Mouse (Mus musculus) kidney, embryonic 15.5 days (tissue): Measurements from ENCODE around the gene Lpp. TPM values are rescaled to one million over a fixed set of nuclear protein-coding genes. Genes with fewer than 3 reads are reported as not detected.

ENCODE experiments used
- ATAC-seq: fragments of 200-750 bp; cut with Nextera tagmentation; replicated peaks from 2 replicates; pipeline ENCODE4 v1.8.0; 2017; ENCODE audit warnings: moderate TSS enrichment; ENCODE audit not compliant: low FRiP score
- H3K27ac ChIP-seq: fragments of 300-500 bp; sonication (generic); 2 replicates; pipeline ENCODE4 v1.5.1; 2015; ENCODE audit warnings: mild to moderate bottlenecking, inconsistent platforms
- H3K27me3 ChIP-seq: fragments of 300-500 bp; sonication (generic); 2 replicates; pipeline ENCODE4 v1.6.1; 2015; ENCODE audit warnings: inconsistent platforms
- H3K36me3 ChIP-seq: fragments of 300-500 bp; sonication (generic); 2 replicates; pipeline ENCODE4 v1.6.1; 2015; ENCODE audit warnings: inconsistent platforms
- H3K4me1 ChIP-seq: fragments of 300-500 bp; sonication (generic); 2 replicates; pipeline ENCODE4 v1.6.1; 2015; ENCODE audit warnings: inconsistent platforms
- H3K4me2 ChIP-seq: fragments of 300-500 bp; sonication (generic); 2 replicates; pipeline ENCODE4 v1.6.1; 2015; ENCODE audit warnings: moderate library complexity, mild to moderate bottlenecking, inconsistent platforms
- H3K4me3 ChIP-seq: fragments of 300-500 bp; sonication (generic); replicated peaks from 2 replicates; pipeline ENCODE4 v1.5.1; 2015; ENCODE audit warnings: mild to moderate bottlenecking, inconsistent platforms
- H3K9ac ChIP-seq: fragments of 300-500 bp; sonication (generic); 2 replicates; pipeline ENCODE4 v1.6.1; 2015; ENCODE audit warnings: mild to moderate bottlenecking, inconsistent platforms
- H3K9me3 ChIP-seq: fragments of 300-500 bp; sonication (generic); replicated peaks from 2 replicates; pipeline ENCODE4 v1.6.1; 2016; ENCODE audit warnings: inconsistent platforms
- WGBS: fragments of 180-500 bp; shearing (Covaris S2); methylation state at CpG from one replicate; pipeline ENCODE4 v1.1.7; 2015; ENCODE audit warnings: mixed read lengths; 5-methylcytosine and 5-hydroxymethylcytosine counted together
- polyA plus RNA-seq: library from polyadenylated mRNA; unstranded; fragments of >200 nt; fragmentation: Nextera tagmentation; extraction: Ambion mirVana; gene quantifications from 2 replicates; pipeline ENCODE4 v1.2.1, GENCODE M21; 2015

The Lpp gene
- polyA plus RNA-seq, 1 experiment from 2014 or later, result 58.6 TPM

GRCm38 (mm10) chr16:24402801-24403200, 9.5 kb downstream of the Lpp start:
- ATAC-seq, result no peak
- no peak overlapping the region for H3K4me2 ChIP-seq
- H3K36me3 ChIP-seq, result peaks cover 36% of the 10 kb centered on the region
- no peak overlapping the region for H3K27ac ChIP-seq
- 90% methylated on average over 4 of the region's 4 CpGs for WGBS
- H3K4me1 ChIP-seq, result peaks cover 43% of the 10 kb centered on the region
- no peak overlapping the region for H3K4me3 ChIP-seq
- H3K9ac ChIP-seq, result no peak overlapping the region
- H3K9me3 ChIP-seq, result peaks cover 7% of the 10 kb centered on the region; the same call in 1 of the 2 replicates
- H3K27me3 ChIP-seq, result no peaks in the 10 kb centered on the region

- Histone ChIP-seq H3K4me2 (no peak overlapping the region), H3K4me1 (peaks cover 32% of the 10 kb centered on the region), H3K27me3 (no peaks in the 10 kb centered on the region), H3K9me3 (peaks cover 7% of the 10 kb centered on the region; the same call in 1 of the 2 replicates), H3K4me3 (no peak overlapping the region), H3K9ac (no peak overlapping the region), H3K36me3 (peaks cover 36% of the 10 kb centered on the region), H3K27ac (peak overlapping the region; percentile 50)
- WGBS, result 73% methylated on average over 8 of the region's 8 CpGs
- no peak for ATAC-seq
These were observed 10.6 kb downstream of the Lpp start for GRCm38 (mm10) chr16:24403733-24404380.

GRCm38 (mm10) chr16:24406521-24406920, 13.2 kb downstream of the Lpp start:
- ATAC-seq, result no peak
- 91% methylated on average over 2 of the region's 2 CpGs for WGBS
- Histone ChIP-seq H3K27ac (no peak overlapping the region), H3K36me3 (peaks cover 41% of the 10 kb centered on the region), H3K4me1 (peaks cover 19% of the 10 kb centered on the region), H3K4me3 (no peak overlapping the region), H3K27me3 (no peaks in the 10 kb centered on the region), H3K4me2 (no peak overlapping the region), H3K9me3 (peaks cover 7% of the 10 kb centered on the region; the same call in 1 of the 2 replicates), H3K9ac (no peak overlapping the region)

- Histone ChIP-seq H3K9me3 (peaks cover 7% of the 10 kb centered on the region; the same call in 1 of the 2 replicates), H3K4me3 (no peak overlapping the region), H3K27ac (no peak overlapping the region), H3K4me2 (no peak overlapping the region), H3K9ac (no peak overlapping the region), H3K36me3 (peaks cover 22% of the 10 kb centered on the region), H3K27me3 (no peaks in the 10 kb centered on the region), H3K4me1 (peaks cover 5% of the 10 kb centered on the region; the same call in 1 of the 2 replicates)
- 87% methylated on average over 6 of the region's 6 CpGs for WGBS
- no peak for ATAC-seq
These were observed 18.0 kb downstream of the Lpp start for GRCm38 (mm10) chr16:24411281-24411680.

GRCm38 (mm10) chr16:24412193-24412592, 18.9 kb downstream of the Lpp start:
- Histone ChIP-seq H3K36me3 (peaks cover 14% of the 10 kb centered on the region; the same call in 1 of the 2 replicates), H3K9me3 (no peaks in the 10 kb centered on the region), H3K27ac (no peak overlapping the region), H3K4me2 (no peak overlapping the region), H3K9ac (no peak overlapping the region), H3K4me1 (peaks cover 5% of the 10 kb centered on the region; the same call in 1 of the 2 replicates), H3K27me3 (no peaks in the 10 kb centered on the region), H3K4me3 (no peak overlapping the region)
- 89% methylated on average over 5 of the region's 5 CpGs for WGBS
- ATAC-seq, result no peak

GRCm38 (mm10) chr16:24413059-24413458, 19.8 kb downstream of the Lpp start:
- no peak for ATAC-seq
- H3K4me3 ChIP-seq, result no peak overlapping the region
- no peak overlapping the region for H3K27ac ChIP-seq
- H3K4me2 ChIP-seq, result no peak overlapping the region
- 79% methylated on average over 4 of the region's 4 CpGs for WGBS
- H3K9ac ChIP-seq, result no peak overlapping the region
- peaks cover 19% of the 10 kb centered on the region; the same call in 1 of the 2 replicates for H3K36me3 ChIP-seq
- no peaks in the 10 kb centered on the region for H3K27me3 ChIP-seq
- peaks cover 8% of the 10 kb centered on the region; the same call in 1 of the 2 replicates for H3K4me1 ChIP-seq
- H3K9me3 ChIP-seq, result no peaks in the 10 kb centered on the region

- 80% methylated on average over 4 of the region's 4 CpGs for WGBS
These were observed 24.7 kb downstream of the Lpp start for GRCm38 (mm10) chr16:24418022-24418421.

GRCm38 (mm10) chr16:24420603-24421120, 27.4 kb downstream of the Lpp start:
- Histone ChIP-seq H3K27ac (no peak overlapping the region), H3K36me3 (peaks cover 13% of the 10 kb centered on the region; the same call in 1 of the 2 replicates), H3K4me3 (no peak overlapping the region), H3K4me2 (no peak overlapping the region), H3K27me3 (no peaks in the 10 kb centered on the region), H3K4me1 (peaks cover 15% of the 10 kb centered on the region), H3K9me3 (no peaks in the 10 kb centered on the region), H3K9ac (no peak overlapping the region)
- ATAC-seq, result no peak
- WGBS, result 66% methylated on average over 5 of the region's 5 CpGs

More at GRCm38 (mm10) chr16:24418022-24418421, 24.7 kb downstream of the Lpp start:
- H3K4me3 ChIP-seq, result no peak overlapping the region
- no peak for ATAC-seq
- H3K4me1 ChIP-seq, result 0 out of 2 replicates have a peak, but pooled peaks cover 3% of the 10 kb centered on the region
- no peaks in the 10 kb centered on the region for H3K27me3 ChIP-seq
- H3K9ac ChIP-seq, result no peak overlapping the region
- H3K9me3 ChIP-seq, result no peaks in the 10 kb centered on the region
- no peak overlapping the region for H3K27ac ChIP-seq
- H3K36me3 ChIP-seq, result peaks cover 20% of the 10 kb centered on the region; the same call in 1 of the 2 replicates
- no peak overlapping the region for H3K4me2 ChIP-seq

- Histone ChIP-seq H3K4me3 (no peak overlapping the region), H3K27ac (no peak overlapping the region), H3K9ac (no peak overlapping the region), H3K4me1 (peaks cover 18% of the 10 kb centered on the region), H3K4me2 (no peak overlapping the region), H3K27me3 (no peaks in the 10 kb centered on the region), H3K9me3 (no peaks in the 10 kb centered on the region), H3K36me3 (peaks cover 10% of the 10 kb centered on the region; the same call in 1 of the 2 replicates)
- ATAC-seq, result no peak
- 76% methylated on average over 4 of the region's 4 CpGs for WGBS
These were observed 28.5 kb downstream of the Lpp start for GRCm38 (mm10) chr16:24421687-24422418.

GRCm38 (mm10) chr16:24423196-24423595, 29.9 kb downstream of the Lpp start:
- WGBS, result 88% methylated on average over 4 of the region's 4 CpGs
- ATAC-seq, result no peak

GRCm38 (mm10) chr16:24423751-24424150, 30.4 kb downstream of the Lpp start:
- Histone ChIP-seq H3K27me3 (no peaks in the 10 kb centered on the region), H3K4me1 (peaks cover 21% of the 10 kb centered on the region), H3K36me3 (no peaks in the 10 kb centered on the region), H3K27ac (no peak overlapping the region), H3K9ac (no peak overlapping the region), H3K4me3 (no peak overlapping the region), H3K4me2 (no peak overlapping the region), H3K9me3 (no peaks in the 10 kb centered on the region)
- ATAC-seq, result no peak
- WGBS, result 79% methylated on average over 4 of the region's 4 CpGs

More at GRCm38 (mm10) chr16:24423196-24423595, 29.9 kb downstream of the Lpp start:
- no peaks in the 10 kb centered on the region for H3K9me3 ChIP-seq
- H3K4me3 ChIP-seq, result no peak overlapping the region
- H3K36me3 ChIP-seq, result peaks cover 4% of the 10 kb centered on the region; the same call in 1 of the 2 replicates
- H3K9ac ChIP-seq, result no peak overlapping the region
- H3K4me1 ChIP-seq, result peaks cover 16% of the 10 kb centered on the region
- H3K4me2 ChIP-seq, result no peak overlapping the region
- H3K27me3 ChIP-seq, result no peaks in the 10 kb centered on the region
- no peak overlapping the region for H3K27ac ChIP-seq
